Mouse (Mus musculus) intestine, embryonic 15.5 days (tissue): ENCODE results near the gene Pwp2. TPM values are rescaled to one million over a fixed set of nuclear protein-coding genes. Genes with fewer than 3 reads are reported as not detected.
"Not testable (repeated sequence)": the region's sequence is repeated elsewhere in the genome, so short reads cannot be mapped to it uniquely, and the experiment has no call there.

Source experiments
- ATAC-seq: fragments of 200-750 bp; cut with Nextera tagmentation; 2 replicates; pipeline ENCODE4 v1.8.0; 2017; ENCODE audit warnings: moderate TSS enrichment, moderate library complexity
- H3K27ac ChIP-seq: fragments of 300-500 bp; sonication (generic); 2 replicates; pipeline ENCODE4 v1.5.1; 2015; ENCODE audit warnings: mild to moderate bottlenecking, inconsistent platforms
- H3K27me3 ChIP-seq: fragments of 300-500 bp; sonication (generic); replicated peaks from 2 replicates; pipeline ENCODE4 v1.6.1; 2015; ENCODE audit warnings: inconsistent platforms
- H3K36me3 ChIP-seq: fragments of 300-500 bp; sonication (generic); 2 replicates; pipeline ENCODE4 v1.6.1; 2015; ENCODE audit warnings: inconsistent platforms
- H3K4me1 ChIP-seq: fragments of 300-500 bp; sonication (generic); replicated peaks from 2 replicates; pipeline ENCODE4 v1.6.1; 2015; ENCODE audit warnings: inconsistent platforms
- H3K4me2 ChIP-seq: fragments of 300-500 bp; sonication (generic); replicated peaks from 2 replicates; pipeline ENCODE4 v1.6.1; 2015; ENCODE audit warnings: mild to moderate bottlenecking, inconsistent platforms
- H3K4me3 ChIP-seq: fragments of 300-500 bp; sonication (generic); replicated peaks from 2 replicates; pipeline ENCODE4 v1.5.1; 2015; ENCODE audit warnings: inconsistent platforms
- H3K9ac ChIP-seq: fragments of 300-500 bp; sonication (generic); 2 replicates; pipeline ENCODE4 v1.6.1; 2015; ENCODE audit warnings: inconsistent platforms
- H3K9me3 ChIP-seq: fragments of 300-500 bp; sonication (generic); 2 replicates; pipeline ENCODE4 v1.6.1; 2016; ENCODE audit warnings: inconsistent platforms
- WGBS: fragments of 180-500 bp; shearing (Covaris S2); methylation state at CpG from one replicate; pipeline ENCODE4 v1.1.7; 2015; 5-methylcytosine and 5-hydroxymethylcytosine counted together
- polyA plus RNA-seq: library from polyadenylated mRNA; unstranded; fragments of >200 nt; fragmentation: Nextera tagmentation; extraction: Ambion mirVana; gene quantifications from 2 replicates; pipeline ENCODE4 v1.2.1, GENCODE M21; 2015

Gene Pwp2
- polyA plus RNA-seq, 1 experiment from 2014 or later, result 17.7 TPM

DNA sequence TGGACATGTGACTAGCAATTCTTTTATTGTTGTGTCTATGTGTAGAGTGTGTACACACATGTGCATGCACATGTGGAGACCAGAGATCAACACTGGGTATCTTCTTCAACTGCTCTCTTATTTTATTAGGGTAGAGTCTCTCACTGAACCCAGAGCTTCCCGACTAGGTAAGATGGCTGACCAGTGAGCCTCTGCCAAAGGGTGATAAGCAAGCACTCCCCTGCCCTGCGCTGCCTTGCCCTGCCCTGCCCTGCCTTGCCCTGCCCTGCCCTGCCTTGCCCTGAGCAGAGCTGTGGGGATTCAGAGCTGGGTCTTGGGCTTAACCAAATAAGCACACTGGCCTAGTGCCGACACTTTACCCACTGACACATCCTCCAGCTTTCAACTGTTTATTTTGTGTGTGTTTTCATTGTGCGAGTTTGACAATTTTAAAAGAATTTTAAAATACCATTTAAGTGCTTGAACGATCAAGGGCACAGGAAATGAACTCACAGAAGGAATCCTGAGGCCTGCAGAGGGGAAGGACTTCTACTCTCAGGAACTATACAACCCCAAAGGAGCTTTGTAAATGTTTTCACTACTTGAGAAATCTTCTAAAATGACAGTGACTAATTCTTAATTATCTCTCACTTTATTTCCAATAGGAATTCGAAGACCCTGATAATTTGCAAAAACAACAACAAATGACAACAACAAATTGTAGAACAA, 31.6 kb upstream of the Pwp2 start:
- Histone ChIP-seq H3K27me3 (no peaks in the 10 kb centered on the region), H3K9me3 (no peaks in the 10 kb centered on the region), H3K4me2 (no peak overlapping the region), H3K4me1 (no peaks in the 10 kb centered on the region), H3K36me3 (peaks cover 27% of the 10 kb centered on the region), H3K27ac (no peak overlapping the region), H3K4me3 (no peak overlapping the region), H3K9ac (no peak overlapping the region)
- 73% methylated on average over 6 of the region's 6 CpGs for WGBS
- peak; percentile 61; the same call in 1 of the 2 replicates for ATAC-seq

DNA sequence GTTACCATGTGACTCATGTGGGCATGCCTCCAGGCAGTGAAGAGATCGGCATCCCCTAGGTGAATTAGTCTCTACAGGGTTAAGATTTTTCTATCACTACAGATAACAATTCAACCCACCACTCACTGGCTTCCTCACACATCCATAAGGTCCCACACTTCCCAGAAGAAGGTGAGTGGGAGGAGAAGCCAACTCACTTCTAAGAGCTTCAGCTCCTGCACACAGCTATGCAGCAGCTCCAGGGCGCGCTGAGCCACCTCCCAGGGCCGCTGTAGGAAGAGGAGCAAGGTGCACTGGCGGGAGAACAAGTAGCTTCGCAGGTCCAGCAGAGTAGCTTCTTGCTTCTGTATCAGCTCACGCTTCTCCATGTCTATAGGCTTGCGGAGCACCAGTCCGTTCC, 29.4 kb upstream of the Pwp2 start:
- no peak overlapping the region for H3K4me2 ChIP-seq
- no peaks in the 10 kb centered on the region for H3K9me3 ChIP-seq
- H3K4me1 ChIP-seq, result no peaks in the 10 kb centered on the region
- no peaks in the 10 kb centered on the region for H3K27me3 ChIP-seq
- WGBS, result 96% methylated on average over 9 of the region's 9 CpGs
- H3K36me3 ChIP-seq, result peaks cover 31% of the 10 kb centered on the region
- H3K27ac ChIP-seq, result no peak overlapping the region
- no peak for ATAC-seq
- no peak overlapping the region for H3K9ac ChIP-seq
- no peak overlapping the region for H3K4me3 ChIP-seq

DNA sequence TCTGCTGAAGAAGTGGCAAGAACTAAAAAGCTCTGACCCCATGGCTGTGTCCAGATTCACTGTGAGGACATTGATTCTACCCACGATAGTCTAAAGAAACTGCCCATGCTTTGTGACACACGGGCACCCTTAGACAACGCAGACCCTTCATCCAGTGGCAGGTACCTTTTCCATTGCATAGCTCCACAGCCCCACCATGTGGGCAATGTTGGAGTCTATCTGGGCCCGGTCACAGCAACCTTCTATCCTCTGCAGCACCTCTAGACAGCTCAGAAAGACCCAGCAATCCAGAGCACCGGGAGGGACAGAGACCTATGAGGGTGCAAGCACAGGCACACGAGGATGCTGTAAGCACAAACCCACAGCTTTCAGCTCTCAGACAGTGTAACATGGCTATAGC, 26.4 kb upstream of the Pwp2 start:
- Histone ChIP-seq H3K4me3 (no peak overlapping the region), H3K9ac (no peak overlapping the region), H3K4me1 (no peaks in the 10 kb centered on the region), H3K4me2 (no peak overlapping the region), H3K27me3 (no peaks in the 10 kb centered on the region), H3K9me3 (no peaks in the 10 kb centered on the region), H3K27ac (no peak overlapping the region), H3K36me3 (peaks cover 37% of the 10 kb centered on the region)
- WGBS, result 64% methylated on average over 6 of the region's 6 CpGs
- no peak for ATAC-seq

DNA sequence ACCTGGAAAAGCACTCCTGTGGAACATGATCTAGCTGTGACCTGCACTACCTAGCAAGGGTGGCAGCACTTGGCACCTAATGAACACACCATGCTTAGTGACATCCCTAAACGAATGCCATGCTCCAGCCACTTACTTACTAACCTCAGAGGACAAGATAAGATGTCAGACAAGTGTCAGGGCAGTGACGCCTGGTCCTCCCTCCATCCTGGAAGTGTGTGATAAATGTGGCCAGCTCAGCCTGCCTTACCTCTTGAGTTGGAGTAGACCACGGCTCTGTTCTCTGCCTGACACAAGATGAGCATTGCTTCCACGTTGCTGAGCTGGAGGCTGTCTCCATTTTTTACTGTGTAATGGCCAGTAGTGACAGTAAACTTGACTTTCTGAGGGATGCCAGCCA, 16.2 kb upstream of the Pwp2 start:
- 91% methylated on average over 4 of the region's 4 CpGs for WGBS
- no peaks in the 10 kb centered on the region for H3K4me1 ChIP-seq
- ATAC-seq, result no peak

DNA sequence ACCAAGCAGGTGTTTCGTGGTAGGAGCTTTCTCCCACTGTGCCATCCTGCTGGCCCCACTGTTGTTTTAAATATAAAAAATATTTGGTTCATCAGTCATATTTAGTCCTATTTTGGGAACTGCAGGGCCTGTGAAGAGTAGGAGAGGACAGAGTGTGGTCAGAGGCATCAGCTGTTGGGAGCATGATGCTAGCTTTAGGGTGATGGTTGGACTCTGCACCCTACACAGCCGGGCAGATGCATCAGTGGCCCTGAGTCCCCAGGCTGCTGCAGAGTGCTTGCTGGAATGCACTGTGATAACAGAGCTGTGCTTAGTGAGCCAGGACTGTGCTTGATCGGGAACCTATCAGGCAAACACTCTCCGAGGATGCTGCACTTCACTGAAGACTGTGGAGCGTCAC, 8.0 kb upstream of the Pwp2 start:
- 94% methylated on average over 5 of the region's 5 CpGs for WGBS
- ATAC-seq, result no peak
- no peak overlapping the region for H3K4me2 ChIP-seq
- no peak overlapping the region for H3K9ac ChIP-seq
- no peaks in the 10 kb centered on the region for H3K27me3 ChIP-seq
- no peaks in the 10 kb centered on the region for H3K4me1 ChIP-seq
- no peak overlapping the region for H3K27ac ChIP-seq
- no peak overlapping the region for H3K4me3 ChIP-seq
- H3K36me3 ChIP-seq, result peaks cover 52% of the 10 kb centered on the region
- no peaks in the 10 kb centered on the region for H3K9me3 ChIP-seq

More for the DNA sequence above, 16.2 kb upstream of the Pwp2 start:
- no peak overlapping the region for H3K27ac ChIP-seq
- no peak overlapping the region for H3K4me2 ChIP-seq
- no peaks in the 10 kb centered on the region for H3K9me3 ChIP-seq
- no peak overlapping the region for H3K9ac ChIP-seq
- no peaks in the 10 kb centered on the region for H3K27me3 ChIP-seq
- peaks cover 47% of the 10 kb centered on the region for H3K36me3 ChIP-seq
- no peak overlapping the region for H3K4me3 ChIP-seq

DNA sequence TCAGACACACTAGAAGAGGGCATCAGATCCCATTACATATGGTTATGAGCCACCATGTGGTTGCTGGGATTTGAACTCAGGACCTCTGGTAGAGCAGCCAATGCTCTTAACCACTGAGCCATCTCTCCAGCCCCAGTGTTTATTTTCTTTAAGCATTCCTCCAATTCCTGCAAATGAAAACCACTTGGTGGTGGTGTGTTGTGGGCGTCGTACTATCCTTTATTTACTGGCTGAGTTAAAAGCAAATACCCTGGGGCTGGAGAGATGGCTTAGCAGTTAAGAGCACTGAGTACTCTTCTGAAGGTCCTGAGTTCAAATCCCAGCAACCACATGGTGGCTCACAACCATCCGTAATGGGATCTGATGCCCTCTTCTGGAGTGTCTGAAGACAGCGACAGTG, 1.1 kb upstream of the Pwp2 start:
- H3K27ac ChIP-seq, ATAC-seq, H3K27me3 ChIP-seq, H3K4me2 ChIP-seq, H3K9me3 ChIP-seq, H3K4me3 ChIP-seq, H3K9ac ChIP-seq: not testable (repeated sequence)
- Histone ChIP-seq H3K36me3 (peaks cover 28% of the 10 kb centered on the region), H3K4me1 (peaks cover 13% of the 10 kb centered on the region)
- 72% methylated on average over 4 of the region's 4 CpGs for WGBS

DNA sequence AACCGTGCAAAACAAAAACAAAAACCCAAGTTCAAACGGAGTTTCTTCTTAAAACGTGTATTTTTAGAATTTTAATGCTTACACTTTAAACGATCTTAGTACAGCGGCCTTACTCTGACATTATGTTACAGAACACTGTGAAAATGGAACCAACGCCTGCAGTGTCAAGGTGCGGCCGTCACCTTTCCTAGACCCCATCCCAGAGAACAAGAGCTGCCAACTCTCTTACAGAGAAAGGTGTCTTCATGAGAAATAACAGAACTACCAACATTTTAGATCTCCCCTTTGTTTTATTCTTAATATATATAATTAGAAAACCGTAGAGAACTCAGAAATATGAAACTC, 404 bp upstream of the Pwp2 start:
- peak; percentile 50 for ATAC-seq
- Histone ChIP-seq H3K4me1 (peaks cover 13% of the 10 kb centered on the region), H3K9me3 (no peaks in the 10 kb centered on the region), H3K27me3 (no peaks in the 10 kb centered on the region), H3K9ac (0 out of 2 replicates have a peak overlapping the region, but pooled peaks have one; percentile 13), H3K27ac (peak overlapping the region; percentile 36; the same call in 1 of the 2 replicates), H3K4me3 (peak overlapping the region; percentile 71), H3K4me2 (peak overlapping the region; percentile 89), H3K36me3 (peaks cover 34% of the 10 kb centered on the region)
- 14% methylated on average over 9 of the region's 9 CpGs for WGBS

DNA sequence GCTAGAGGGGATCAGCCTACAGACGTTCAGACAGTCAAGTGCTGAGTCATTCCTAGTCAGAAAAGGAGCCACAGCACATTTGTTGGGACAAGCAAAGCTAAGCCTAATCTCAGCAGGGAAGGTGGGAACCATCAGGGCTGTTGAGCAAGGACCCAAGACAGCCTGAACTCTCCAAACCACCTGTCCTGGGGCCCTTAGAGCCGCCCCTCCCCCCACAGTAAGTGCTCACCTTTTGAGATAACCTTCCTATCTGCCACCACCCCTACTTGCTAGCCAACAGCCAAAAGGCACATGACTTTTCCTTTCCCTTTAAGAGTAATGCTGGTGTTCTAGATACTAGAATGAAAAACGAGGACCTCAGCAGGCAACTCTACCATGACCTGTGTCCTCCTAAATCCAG, 1.4 kb downstream of the Pwp2 start:
- Histone ChIP-seq H3K4me1 (peaks cover 13% of the 10 kb centered on the region), H3K27ac (no peak overlapping the region), H3K9ac (no peak overlapping the region), H3K4me2 (peak overlapping the region; percentile 89; the same call in 1 of the 2 replicates), H3K36me3 (peaks cover 31% of the 10 kb centered on the region), H3K27me3 (no peaks in the 10 kb centered on the region), H3K4me3 (no peak overlapping the region), H3K9me3 (no peaks in the 10 kb centered on the region)
- 81% methylated on average over 3 of the region's 3 CpGs for WGBS
- ATAC-seq, result no peak

DNA sequence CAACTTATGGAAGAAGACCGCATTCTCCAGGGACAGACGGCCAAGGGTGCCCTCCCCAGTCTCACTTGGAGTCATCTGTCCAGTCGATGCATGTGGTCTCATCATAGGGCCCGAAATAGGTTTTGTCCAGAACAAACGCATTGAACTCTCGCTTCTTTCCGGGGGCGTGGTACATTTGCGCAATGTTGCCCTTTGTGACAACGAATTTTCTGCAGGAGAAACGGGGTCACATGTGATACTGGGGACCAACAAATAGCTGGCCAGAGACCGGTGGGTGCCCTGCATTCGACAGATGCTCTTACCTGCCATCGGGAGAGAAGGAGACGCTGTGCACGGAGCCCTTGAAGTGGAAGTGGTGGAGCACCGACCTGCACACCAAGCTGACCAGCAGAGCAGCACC, 2.6 kb downstream of the Pwp2 start:
- no peak for ATAC-seq
- Histone ChIP-seq H3K9me3 (no peaks in the 10 kb centered on the region), H3K4me3 (no peak overlapping the region), H3K27me3 (no peaks in the 10 kb centered on the region), H3K9ac (no peak overlapping the region), H3K36me3 (peaks cover 36% of the 10 kb centered on the region), H3K4me1 (peaks cover 13% of the 10 kb centered on the region), H3K4me2 (no peak overlapping the region), H3K27ac (no peak overlapping the region)
- 94% methylated on average over 17 of the region's 17 CpGs for WGBS

DNA sequence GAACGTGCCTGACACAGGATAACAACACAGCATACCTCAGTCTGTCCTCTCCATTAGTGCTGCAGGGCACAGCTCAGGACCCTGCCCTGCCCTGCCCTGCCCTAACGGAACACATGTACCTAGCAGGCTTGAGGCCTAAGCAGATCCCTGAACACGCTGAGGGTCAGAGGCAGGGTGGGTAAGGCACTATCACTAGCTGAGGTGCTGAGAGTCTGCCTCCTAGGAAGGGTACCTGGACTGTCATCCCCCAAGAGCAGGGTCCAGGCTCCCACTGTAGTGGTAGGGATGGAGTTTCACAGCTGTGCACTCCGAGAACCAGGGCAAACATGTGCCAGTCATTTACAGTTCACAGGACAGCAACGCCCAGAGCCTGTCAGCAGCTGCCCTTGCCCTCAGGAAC, 10.5 kb downstream of the Pwp2 start:
- Histone ChIP-seq H3K4me2 (no peak overlapping the region), H3K4me3 (no peak overlapping the region), H3K36me3 (peaks cover 55% of the 10 kb centered on the region), H3K9ac (no peak overlapping the region), H3K27me3 (no peaks in the 10 kb centered on the region), H3K9me3 (no peaks in the 10 kb centered on the region), H3K4me1 (peaks cover 3% of the 10 kb centered on the region; the same call in 1 of the 2 replicates), H3K27ac (no peak overlapping the region)
- ATAC-seq, result no peak
- WGBS, result 88% methylated on average over 5 of the region's 5 CpGs

DNA sequence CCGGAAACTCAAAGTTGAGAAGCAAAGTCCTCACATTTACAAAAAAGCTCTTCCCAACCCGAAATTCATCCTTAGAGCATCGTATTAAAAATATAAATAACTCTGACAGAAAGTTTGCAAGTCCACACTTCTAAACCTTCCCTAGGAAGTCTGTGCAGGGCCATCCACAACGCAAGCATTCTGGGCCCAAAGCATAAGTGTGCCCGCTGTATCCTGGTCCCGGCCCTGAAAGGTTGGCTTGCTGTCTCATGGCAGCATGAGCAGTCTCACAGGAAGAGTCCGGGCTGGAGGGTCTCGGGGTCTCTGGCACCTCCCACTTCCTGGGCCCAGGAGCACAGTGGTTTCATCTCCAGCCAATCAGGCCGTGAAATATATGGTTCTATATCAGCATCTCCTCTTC, 13.4 kb downstream of the Pwp2 start:
- peaks cover 45% of the 10 kb centered on the region for H3K36me3 ChIP-seq
- 89% methylated on average over 9 of the region's 9 CpGs for WGBS

DNA sequence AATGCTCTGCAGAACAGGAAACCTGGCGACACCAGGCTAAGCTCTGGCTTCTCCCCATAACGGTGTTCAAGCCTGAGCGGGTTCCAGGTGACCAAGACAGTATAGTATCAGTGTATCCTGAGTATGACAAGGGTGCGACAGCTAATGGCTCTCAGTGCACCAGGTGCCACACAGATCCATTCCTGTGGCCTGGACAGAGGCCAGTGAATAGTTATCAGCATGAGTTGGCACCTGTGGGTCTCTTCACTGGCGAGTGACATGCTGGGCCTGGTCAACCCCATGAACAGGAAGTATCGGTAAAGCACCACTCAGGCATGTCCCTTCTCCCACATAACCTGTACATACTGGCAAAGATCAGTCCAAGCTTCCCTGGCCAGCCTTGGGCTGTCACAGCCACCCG, 13.9 kb downstream of the Pwp2 start:
- Histone ChIP-seq H3K27me3 (no peaks in the 10 kb centered on the region), H3K9me3 (no peaks in the 10 kb centered on the region), H3K36me3 (peaks cover 40% of the 10 kb centered on the region), H3K9ac (no peak overlapping the region), H3K4me3 (no peak overlapping the region), H3K4me2 (no peak overlapping the region), H3K4me1 (peaks cover 14% of the 10 kb centered on the region), H3K27ac (no peak overlapping the region)
- WGBS, result 90% methylated on average over 7 of the region's 7 CpGs
- no peak for ATAC-seq

More for the DNA sequence above, 13.4 kb downstream of the Pwp2 start:
- Histone ChIP-seq H3K9ac (no peak overlapping the region), H3K27me3 (no peaks in the 10 kb centered on the region), H3K4me1 (peaks cover 14% of the 10 kb centered on the region), H3K9me3 (no peaks in the 10 kb centered on the region), H3K4me2 (no peak overlapping the region), H3K27ac (no peak overlapping the region), H3K4me3 (no peak overlapping the region)
- no peak for ATAC-seq

DNA sequence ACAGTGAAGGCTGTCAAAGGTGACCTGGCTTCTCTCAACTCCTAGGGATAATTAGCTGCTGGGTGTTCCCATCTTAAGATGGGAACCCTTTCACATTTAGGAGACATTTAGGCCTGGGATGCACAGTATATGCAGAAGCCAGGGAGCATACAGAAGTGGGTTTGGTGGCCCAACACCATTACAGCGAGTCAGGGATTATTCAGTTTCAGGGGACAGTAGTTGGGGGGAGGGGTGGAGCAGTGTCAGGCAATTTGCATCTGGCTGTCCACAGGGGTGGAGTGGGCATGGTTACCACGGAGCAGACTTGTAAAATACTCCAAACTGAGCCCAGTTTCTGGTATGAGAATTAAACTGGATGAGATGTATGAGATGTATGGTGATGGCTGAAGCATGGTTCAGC, 14.5 kb downstream of the Pwp2 start:
- no peak for ATAC-seq
- WGBS, result 40% methylated on average over 2 of the region's 2 CpGs
- Histone ChIP-seq H3K9ac (0 out of 2 replicates have a peak overlapping the region, but pooled peaks have one; percentile 21), H3K27me3 (no peaks in the 10 kb centered on the region), H3K27ac (peak overlapping the region; percentile 72; the same call in 1 of the 2 replicates), H3K4me3 (peak overlapping the region; percentile 82; the same call in 1 of the 2 replicates), H3K4me1 (peaks cover 14% of the 10 kb centered on the region), H3K36me3 (peaks cover 43% of the 10 kb centered on the region), H3K4me2 (peak overlapping the region; percentile 65; the same call in 1 of the 2 replicates), H3K9me3 (no peaks in the 10 kb centered on the region)
